In genomic region chr11:63965437-63965836, GRCm38 (mm10) we compare ENCODE assay signal across 17 mouse cellular contexts. TPM values are rescaled to one million over a fixed set of nuclear protein-coding genes. Genes with fewer than 3 reads are reported as not detected.
DNase-seq lines count a peak whose midpoint lies in the region; ATAC-seq and TF ChIP-seq lines count a peak whose summit lies in the region.
"Had no signal": no experiment of that assay in that cellular context is flagged by ENCODE, and none has a peak within 500 bp of the region (broad histone marks: within the 10 kb centered on the region; RNA-seq: fewer than 3 reads in every experiment).

No protein-coding gene starts in this region.

- DNase-seq in forebrain, postnatal 0 days: peak; percentile 39
- DNase-seq in left cerebral cortex, postnatal 4 days: peak; percentile 39
- DNase-seq in left cerebral cortex, postnatal 10 days (ENCODE audit: extremely low spot score in 1 of 2, low spot score in 2 of 2): no peak
- DNase-seq in brain, embryonic 14.5 days (ENCODE audit: low read depth): peak; percentile 61
- DNase-seq in lung, postnatal 25 days (ENCODE audit: low spot score): peak; percentile 35
- no peak for DNase-seq in thymus, adult 2 months
- DNase-seq in right cerebral cortex, postnatal 36 days (ENCODE audit: low spot score in 2 of 2): no peak
- DNase-seq: cerebellum, adult 9-11 months; kidney, adult 11 months; kidney, postnatal 4 days; spleen, adult 18-20 months had no signal

- no peaks in the 10 kb centered on the region for H3K27me3 ChIP-seq in forebrain, postnatal 0 days (ENCODE audit: insufficient read depth, low read length)
- no peaks in the 10 kb centered on the region for H3K27me3 ChIP-seq in forebrain, embryonic 16.5 days (replicated peaks; ENCODE audit: control insufficient read depth, insufficient read depth, low read length)
- no peaks in the 10 kb centered on the region for H3K27me3 ChIP-seq in thymus, adult 2 months (ENCODE audit: control insufficient read depth, insufficient read depth, low read length)
- H3K27me3 ChIP-seq: limb, embryonic 15.5 days; lung, embryonic 15.5 days had no signal

- H3K36me3 ChIP-seq in forebrain, postnatal 0 days (ENCODE audit: insufficient read depth): 0 out of 2 replicates have a peak, but pooled peaks cover 5% of the 10 kb centered on the region
- H3K36me3 ChIP-seq in forebrain, embryonic 16.5 days (ENCODE audit: control insufficient read depth, insufficient read depth): no peaks in the 10 kb centered on the region
- H3K36me3 ChIP-seq in thymus, adult 2 months (ENCODE audit: control insufficient read depth, insufficient read depth, low read length): no peaks in the 10 kb centered on the region
- H3K36me3 ChIP-seq: lung, embryonic 15.5 days had no signal

- TF ChIP-seq CTCF in forebrain, postnatal 0 days (IDR thresholded peaks at IDR 0.05; ENCODE audit: low read depth): no peak
- TF ChIP-seq CTCF in brain, embryonic 14.5 days (IDR thresholded peaks at IDR 0.05; ENCODE audit: borderline replicate concordance, extremely low read depth, insufficient read depth, insufficient read length): no peak
- no peak for TF ChIP-seq CTCF in thymus, adult 2 months (IDR thresholded peaks at IDR 0.05; ENCODE audit: borderline replicate concordance, control insufficient read depth, extremely low read depth, insufficient read depth, low read length, poor library complexity)

- H3K4me3 ChIP-seq in forebrain, postnatal 0 days (ENCODE audit: low read depth, low read length): no peak overlapping the region
- H3K4me3 ChIP-seq in forebrain, embryonic 16.5 days (replicated peaks; ENCODE audit: low read length): no peak overlapping the region
- no peak overlapping the region for H3K4me3 ChIP-seq in thymus, adult 2 months (ENCODE audit: control insufficient read depth, insufficient read depth, low read length)
- H3K4me3 ChIP-seq: erythroblast, embryonic 14.5 days; limb, embryonic 15.5 days; lung, embryonic 15.5 days had no signal

- H3K9ac ChIP-seq in forebrain, postnatal 0 days: no peak overlapping the region
- H3K9ac ChIP-seq in forebrain, embryonic 16.5 days (replicated peaks; ENCODE audit: low read depth, low read length): no peak overlapping the region
- H3K9ac ChIP-seq: limb, embryonic 15.5 days; lung, embryonic 15.5 days had no signal

- ATAC-seq in forebrain, postnatal 0 days: peak; percentile 54; the same call in 1 of the 2 replicates
- no peak for ATAC-seq in forebrain, embryonic 16.5 days
- ATAC-seq: activated CD4-positive, CD25-positive, alpha-beta regulatory T cell, adult 4 months had no signal

- H3K4me1 ChIP-seq in forebrain, postnatal 0 days (ENCODE audit: insufficient read depth): peaks cover 7% of the 10 kb centered on the region; the same call in 1 of the 2 replicates
- H3K4me1 ChIP-seq in forebrain, embryonic 16.5 days (replicated peaks; ENCODE audit: control insufficient read depth, insufficient read depth, low read length): peaks cover 23% of the 10 kb centered on the region
- H3K4me1 ChIP-seq in thymus, adult 2 months (replicated peaks; ENCODE audit: control insufficient read depth, insufficient read depth, low read length): no peaks in the 10 kb centered on the region

- WGBS in forebrain, postnatal 0 days: 43% methylated on average over 5 of the region's 5 CpGs
- WGBS in forebrain, embryonic 16.5 days: 45% methylated on average over 5 of the region's 5 CpGs
- WGBS in thymus, adult 2 months: 72% methylated on average over 5 of the region's 5 CpGs

- no peak for TF ChIP-seq POLR2A in brain, embryonic 14.5 days (IDR thresholded peaks at IDR 0.05; ENCODE audit: borderline replicate concordance, extremely low read depth, insufficient read depth, insufficient read length, poor library complexity, severe bottlenecking)
- no peak for TF ChIP-seq POLR2A in thymus, adult 2 months (IDR thresholded peaks at IDR 0.05; ENCODE audit: control insufficient read depth, extremely low read depth, insufficient read depth, low read length, poor library complexity)

- H3K4me2 ChIP-seq in forebrain, postnatal 0 days (ENCODE audit: low read depth): no peak overlapping the region
- H3K4me2 ChIP-seq in forebrain, embryonic 16.5 days (ENCODE audit: low read length): no peak overlapping the region
- H3K4me2 ChIP-seq: limb, embryonic 15.5 days; lung, embryonic 15.5 days had no signal

- H3K9me3 ChIP-seq in forebrain, postnatal 0 days (ENCODE audit: low read length): no peaks in the 10 kb centered on the region
- H3K9me3 ChIP-seq in forebrain, embryonic 16.5 days (ENCODE audit: control insufficient read depth, low read length): no peaks in the 10 kb centered on the region
- H3K9me3 ChIP-seq: limb, embryonic 15.5 days; lung, embryonic 15.5 days had no signal

- no peak overlapping the region for H3K27ac ChIP-seq in forebrain, postnatal 0 days (ENCODE audit: low read depth, low read length)
- no peak overlapping the region for H3K27ac ChIP-seq in forebrain, embryonic 16.5 days (ENCODE audit: low read length)
- H3K27ac ChIP-seq in thymus, adult 2 months (ENCODE audit: control insufficient read depth, insufficient read depth, low read length): no peak overlapping the region
- H3K27ac ChIP-seq: limb, embryonic 15.5 days; lung, embryonic 15.5 days had no signal

- intact Hi-C loops in left cerebral cortex, postnatal 4 days (cut with DNase I): no loop called here
- intact Hi-C loops in left cerebral cortex, postnatal 10 days (cut with DNase I): no loop called here

RNA-seq across cellular contexts. Expression of gene Hs3st3b1, which starts 43.3 kb away (rescaled TPM):
- 3.5 and 4.3 TPM in 2 replicates for total RNA-seq in forebrain, postnatal 0 days (2014; rRNA removed)
- 1.1 and 1.2 TPM in 2 replicates for polyA plus RNA-seq in forebrain, postnatal 0 days (2015; fragmentation: Nextera tagmentation; extraction: Ambion mirVana)
- 3.9 and 4.5 TPM in 2 replicates for polyA plus RNA-seq in forebrain, embryonic 16.5 days (2015; fragmentation: Nextera tagmentation; extraction: Ambion mirVana)
- 1 to 10 TPM; 1.6 to 1.9 TPM for total RNA-seq in left cerebral cortex, postnatal 4 days (2021)
- 1 to 10 TPM in 1 of 2 experiments, under 1 TPM in 1; 0.89 to 1.1 TPM for total RNA-seq in left cerebral cortex, postnatal 10 days (2021)
- 7.9 and 10.5 TPM in 2 replicates for polyA plus RNA-seq in brain, embryonic 14.5 days (2012; rRNA removed)
- polyA plus RNA-seq in thymus, adult 2 months (2012; rRNA removed): 9.3 and 12.0 TPM in 2 replicates
- total RNA-seq: MEL had no signal

Comparison
In these comparisons a context has a peak if more than half of its experiments do, and no peak if none do; other contexts are left out.
1. DNase-seq: peak in forebrain, postnatal 0 days (single experiment), left cerebral cortex, postnatal 4 days (single experiment), brain, embryonic 14.5 days (single experiment) and lung, postnatal 25 days (single experiment); none in left cerebral cortex, postnatal 10 days (0 of 2), thymus, adult 2 months (single experiment) and right cerebral cortex, postnatal 36 days (0 of 2).